Mouse (Mus musculus): ENCODE results near the gene Avpi1. TPM values are rescaled to one million over a fixed set of nuclear protein-coding genes. Genes with fewer than 3 reads are reported as not detected.
A peak's percentile ranks its signal among the peaks of the same experiment; 100 is the strongest.

Avpi1 gene
- polyA plus RNA-seq, 1 experiment from 2014 or later, result 22.9 TPM

GRCm38 (mm10) chr19:42147769-42148568 is 19.1 kb upstream of the Avpi1 start:
- Histone ChIP-seq H3K4me3 (ENCODE audit: low read depth, low read length) (peak overlapping the region; percentile 64), H3K9me3 (replicated peaks; ENCODE audit: control insufficient read depth, low read length) (no peaks in the 10 kb centered on the region), H3K4me1 (ENCODE audit: control insufficient read depth, insufficient read depth, low read length) (no peaks in the 10 kb centered on the region), H3K27ac (replicated peaks; ENCODE audit: low read depth, low read length) (peak overlapping the region; percentile 52), H3K27me3 (ENCODE audit: control insufficient read depth, insufficient read depth, low read length) (no peaks in the 10 kb centered on the region; the same call in 1 of the 2 replicates), H3K9ac (replicated peaks; ENCODE audit: low read length) (peak overlapping the region; percentile 77), H3K36me3 (replicated peaks; ENCODE audit: control insufficient read depth, insufficient read depth, low read depth, low read length) (no peaks in the 10 kb centered on the region), H3K4me2 (ENCODE audit: low read depth, low read length) (peak overlapping the region; percentile 74)
- DNase-seq (ENCODE audit: low spot score) (peak; percentile 72), ATAC-seq (replicated peaks; ENCODE audit: insufficient number of reproducible peaks, low FRiP score, low TSS enrichment, low read depth) (0 out of 2 replicates have a peak, but pooled peaks have one; percentile 14)
- WGBS, result under 1% methylated on average over 63 of the region's 63 CpGs

- 0 out of 2 replicates have a peak, but pooled peaks have one; percentile 8 for ATAC-seq (replicated peaks; ENCODE audit: insufficient number of reproducible peaks, low FRiP score, low TSS enrichment, low read depth)
- peak within 1 kb of the TSS; percentile 52 for H3K27ac ChIP-seq (replicated peaks; ENCODE audit: low read depth, low read length)
Observed at GRCm38 (mm10) chr19:42147170-42147768, 18.4 kb upstream of the Avpi1 start, which contains the start of gene Marveld1. Gene Marveld1, plus strand, starts transcription at chr19:42147400.

GRCm38 (mm10) chr19:42146276-42147010 is 17.6 kb upstream of the Avpi1 start:
- no peaks in the 10 kb centered on the region for H3K36me3 ChIP-seq (replicated peaks; ENCODE audit: control insufficient read depth, insufficient read depth, low read depth, low read length)
- no peaks in the 10 kb centered on the region for H3K9me3 ChIP-seq (replicated peaks; ENCODE audit: control insufficient read depth, low read length)
- no peaks in the 10 kb centered on the region for H3K4me1 ChIP-seq (ENCODE audit: control insufficient read depth, insufficient read depth, low read length)
- WGBS, result 88% methylated on average over 9 of the region's 9 CpGs
- ATAC-seq (replicated peaks; ENCODE audit: insufficient number of reproducible peaks, low FRiP score, low TSS enrichment, low read depth), result no peak
- no peaks in the 10 kb centered on the region for H3K27me3 ChIP-seq (ENCODE audit: control insufficient read depth, insufficient read depth, low read length)
- no peak for DNase-seq (ENCODE audit: low spot score)
- peak overlapping the region; percentile 6; the same call in 1 of the 2 replicates for H3K27ac ChIP-seq (replicated peaks; ENCODE audit: low read depth, low read length)
- H3K9ac ChIP-seq (replicated peaks; ENCODE audit: low read length), result peak overlapping the region; percentile 77
- no peak overlapping the region for H3K4me3 ChIP-seq (ENCODE audit: low read depth, low read length)
- no peak overlapping the region for H3K4me2 ChIP-seq (ENCODE audit: low read depth, low read length)

More at GRCm38 (mm10) chr19:42147170-42147768, 18.4 kb upstream of the Avpi1 start, which contains the start of gene Marveld1:
- peak within 1 kb of the TSS; percentile 74 for H3K4me2 ChIP-seq (ENCODE audit: low read depth, low read length)
- H3K36me3 ChIP-seq (replicated peaks; ENCODE audit: control insufficient read depth, insufficient read depth, low read depth, low read length), result no peaks in the 10 kb centered on the region
- H3K9ac ChIP-seq (replicated peaks; ENCODE audit: low read length), result peak within 1 kb of the TSS; percentile 77
- 0% methylated on average over 24 of the region's 57 CpGs for WGBS
- no peaks in the 10 kb centered on the region for H3K9me3 ChIP-seq (replicated peaks; ENCODE audit: control insufficient read depth, low read length)
- H3K4me1 ChIP-seq (ENCODE audit: control insufficient read depth, insufficient read depth, low read length), result no peaks in the 10 kb centered on the region
- DNase-seq (ENCODE audit: low spot score), result peak; percentile 73
- H3K27me3 ChIP-seq (ENCODE audit: control insufficient read depth, insufficient read depth, low read length), result no peaks in the 10 kb centered on the region
- H3K4me3 ChIP-seq (ENCODE audit: low read depth, low read length), result peak within 1 kb of the TSS; percentile 64

GRCm38 (mm10) chr19:42145731-42146130 is 16.9 kb upstream of the Avpi1 start:
- 94% methylated on average over 2 of the region's 2 CpGs for WGBS
- H3K4me1 ChIP-seq (ENCODE audit: control insufficient read depth, insufficient read depth, low read length), result no peaks in the 10 kb centered on the region

GRCm38 (mm10) chr19:42145210-42145609 is 16.4 kb upstream of the Avpi1 start:
- H3K36me3 ChIP-seq (replicated peaks; ENCODE audit: control insufficient read depth, insufficient read depth, low read depth, low read length), result no peaks in the 10 kb centered on the region
- H3K9ac ChIP-seq (replicated peaks; ENCODE audit: low read length), result no peak overlapping the region
- H3K27me3 ChIP-seq (ENCODE audit: control insufficient read depth, insufficient read depth, low read length), result no peaks in the 10 kb centered on the region
- 68% methylated on average over 4 of the region's 4 CpGs for WGBS
- DNase-seq (ENCODE audit: low spot score) (no peak), ATAC-seq (replicated peaks; ENCODE audit: insufficient number of reproducible peaks, low FRiP score, low TSS enrichment, low read depth) (no peak)
- H3K4me1 ChIP-seq (ENCODE audit: control insufficient read depth, insufficient read depth, low read length), result no peaks in the 10 kb centered on the region
- H3K4me3 ChIP-seq (ENCODE audit: low read depth, low read length), result no peak overlapping the region
- no peak overlapping the region for H3K27ac ChIP-seq (replicated peaks; ENCODE audit: low read depth, low read length)
- no peaks in the 10 kb centered on the region for H3K9me3 ChIP-seq (replicated peaks; ENCODE audit: control insufficient read depth, low read length)
- H3K4me2 ChIP-seq (ENCODE audit: low read depth, low read length), result no peak overlapping the region

More at GRCm38 (mm10) chr19:42145731-42146130, 16.9 kb upstream of the Avpi1 start:
- no peaks in the 10 kb centered on the region for H3K36me3 ChIP-seq (replicated peaks; ENCODE audit: control insufficient read depth, insufficient read depth, low read depth, low read length)
- H3K27ac ChIP-seq (replicated peaks; ENCODE audit: low read depth, low read length), result no peak overlapping the region
- H3K9ac ChIP-seq (replicated peaks; ENCODE audit: low read length), result no peak overlapping the region
- no peak for DNase-seq (ENCODE audit: low spot score)
- no peak overlapping the region for H3K4me2 ChIP-seq (ENCODE audit: low read depth, low read length)
- H3K27me3 ChIP-seq (ENCODE audit: control insufficient read depth, insufficient read depth, low read length), result no peaks in the 10 kb centered on the region
- no peaks in the 10 kb centered on the region for H3K9me3 ChIP-seq (replicated peaks; ENCODE audit: control insufficient read depth, low read length)
- no peak overlapping the region for H3K4me3 ChIP-seq (ENCODE audit: low read depth, low read length)
- no peak for ATAC-seq (replicated peaks; ENCODE audit: insufficient number of reproducible peaks, low FRiP score, low TSS enrichment, low read depth)

GRCm38 (mm10) chr19:42144541-42145167 is 15.8 kb upstream of the Avpi1 start:
- 31% methylated on average over 8 of the region's 8 CpGs for WGBS
- no peak overlapping the region for H3K27ac ChIP-seq (replicated peaks; ENCODE audit: low read depth, low read length)
- DNase-seq (ENCODE audit: low spot score), result peak; percentile 90
- no peaks in the 10 kb centered on the region for H3K4me1 ChIP-seq (ENCODE audit: control insufficient read depth, insufficient read depth, low read length)
- H3K27me3 ChIP-seq (ENCODE audit: control insufficient read depth, insufficient read depth, low read length), result no peaks in the 10 kb centered on the region
- no peak overlapping the region for H3K4me2 ChIP-seq (ENCODE audit: low read depth, low read length)
- H3K9ac ChIP-seq (replicated peaks; ENCODE audit: low read length), result no peak overlapping the region
- H3K9me3 ChIP-seq (replicated peaks; ENCODE audit: control insufficient read depth, low read length), result no peaks in the 10 kb centered on the region
- no peak for ATAC-seq (replicated peaks; ENCODE audit: insufficient number of reproducible peaks, low FRiP score, low TSS enrichment, low read depth)
- no peak overlapping the region for H3K4me3 ChIP-seq (ENCODE audit: low read depth, low read length)
- H3K36me3 ChIP-seq (replicated peaks; ENCODE audit: control insufficient read depth, insufficient read depth, low read depth, low read length), result no peaks in the 10 kb centered on the region

GRCm38 (mm10) chr19:42144067-42144466 is 15.2 kb upstream of the Avpi1 start:
- Histone ChIP-seq H3K4me1 (ENCODE audit: control insufficient read depth, insufficient read depth, low read length) (no peaks in the 10 kb centered on the region), H3K9ac (replicated peaks; ENCODE audit: low read length) (no peak overlapping the region), H3K9me3 (replicated peaks; ENCODE audit: control insufficient read depth, low read length) (no peaks in the 10 kb centered on the region), H3K27me3 (ENCODE audit: control insufficient read depth, insufficient read depth, low read length) (no peaks in the 10 kb centered on the region), H3K4me2 (ENCODE audit: low read depth, low read length) (no peak overlapping the region), H3K36me3 (replicated peaks; ENCODE audit: control insufficient read depth, insufficient read depth, low read depth, low read length) (no peaks in the 10 kb centered on the region), H3K4me3 (ENCODE audit: low read depth, low read length) (no peak overlapping the region), H3K27ac (replicated peaks; ENCODE audit: low read depth, low read length) (no peak overlapping the region)
- DNase-seq (ENCODE audit: low spot score) (no peak), ATAC-seq (replicated peaks; ENCODE audit: insufficient number of reproducible peaks, low FRiP score, low TSS enrichment, low read depth) (no peak)
- WGBS, result 56% methylated on average over 6 of the region's 6 CpGs

Data from embryonic facial prominence, embryonic 11.5 days (tissue).